Mouse (Mus musculus): ENCODE data around the gene Pdcd1lg2.
"Not testable (repeated sequence)": the region's sequence is repeated elsewhere in the genome, so short reads cannot be mapped to it uniquely, and the experiment has no call there.

The Pdcd1lg2 gene

DNA sequence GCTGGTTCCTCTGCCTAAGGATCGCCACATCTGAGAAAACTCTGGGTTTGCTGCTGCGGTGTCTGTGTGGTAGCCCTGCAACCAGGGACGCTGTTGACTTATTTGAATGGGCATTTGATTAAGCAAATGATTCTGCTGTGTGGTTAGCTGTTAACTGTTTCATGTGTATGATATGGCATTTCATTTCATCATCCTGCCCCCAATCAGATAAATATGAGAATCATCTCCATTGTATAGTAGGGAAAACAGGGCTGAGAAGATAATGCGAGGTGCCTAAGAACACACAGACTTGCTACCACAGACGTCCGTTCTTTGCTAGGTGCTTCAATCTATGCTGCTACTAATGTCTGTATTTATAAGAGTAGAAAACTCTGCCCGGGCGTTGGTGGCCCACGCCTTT is 26.3 kb upstream of the Pdcd1lg2 start:
- DNase-seq (ENCODE audit: low spot score) = no peak

DNA sequence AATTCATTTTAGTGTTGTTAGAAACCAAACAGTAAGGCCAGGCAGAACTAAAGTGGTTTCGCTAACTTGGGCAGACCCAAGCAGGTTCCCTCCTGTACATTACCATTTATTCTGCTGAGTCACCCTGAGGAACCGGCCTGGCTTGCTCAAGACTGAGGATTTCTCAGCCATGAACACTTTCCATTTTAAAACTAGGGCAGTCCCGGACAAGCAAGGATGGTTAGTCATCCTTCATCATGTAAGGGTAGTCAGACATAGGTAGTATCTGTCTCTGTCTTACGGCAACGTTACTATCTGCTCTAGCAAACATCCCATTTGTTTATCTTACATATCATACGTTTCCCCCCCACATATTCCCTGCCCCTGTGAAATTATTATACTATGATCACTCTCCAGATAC is 25.7 kb upstream of the Pdcd1lg2 start:
- no peak for DNase-seq (ENCODE audit: low spot score)

DNA sequence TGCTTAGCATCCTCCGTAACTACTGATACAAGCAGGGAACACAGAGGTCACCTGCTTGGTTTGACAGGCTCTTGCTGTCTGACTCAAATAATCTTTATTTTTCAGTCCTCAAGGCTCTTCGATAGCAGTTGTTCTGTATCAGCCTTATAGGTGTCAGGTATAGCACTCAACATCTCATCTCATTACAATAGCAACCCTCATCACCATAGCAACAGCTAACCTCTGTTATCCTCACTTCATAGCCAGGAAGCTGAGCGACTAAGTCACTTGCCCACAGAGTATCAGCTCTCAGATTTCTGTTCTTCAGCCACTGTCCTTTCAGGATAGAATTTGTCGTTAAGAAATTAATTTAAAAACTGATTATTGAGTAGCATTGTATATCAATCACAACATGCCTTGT is 24.9 kb upstream of the Pdcd1lg2 start:
- DNase-seq (ENCODE audit: low spot score) = no peak

DNA sequence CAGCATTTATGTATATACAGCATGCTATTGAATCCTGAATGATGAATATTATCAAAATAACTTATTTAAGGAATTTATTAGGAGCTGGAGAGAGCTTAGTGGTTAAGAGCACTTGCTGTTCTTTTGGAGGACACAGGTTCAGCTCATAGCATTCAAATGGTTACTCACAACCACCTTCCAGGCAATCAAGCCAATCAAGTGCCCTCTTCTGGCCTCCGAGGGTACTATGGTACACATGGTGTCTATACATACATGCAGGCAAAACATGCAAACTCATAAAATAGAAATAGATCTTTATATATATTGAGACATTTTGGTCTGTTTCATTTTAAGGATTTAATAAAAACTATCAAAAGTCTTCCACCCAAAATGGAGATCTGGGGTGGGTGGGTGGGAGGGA is 21.9 kb upstream of the Pdcd1lg2 start:
- no peak for DNase-seq (ENCODE audit: low spot score)

DNA sequence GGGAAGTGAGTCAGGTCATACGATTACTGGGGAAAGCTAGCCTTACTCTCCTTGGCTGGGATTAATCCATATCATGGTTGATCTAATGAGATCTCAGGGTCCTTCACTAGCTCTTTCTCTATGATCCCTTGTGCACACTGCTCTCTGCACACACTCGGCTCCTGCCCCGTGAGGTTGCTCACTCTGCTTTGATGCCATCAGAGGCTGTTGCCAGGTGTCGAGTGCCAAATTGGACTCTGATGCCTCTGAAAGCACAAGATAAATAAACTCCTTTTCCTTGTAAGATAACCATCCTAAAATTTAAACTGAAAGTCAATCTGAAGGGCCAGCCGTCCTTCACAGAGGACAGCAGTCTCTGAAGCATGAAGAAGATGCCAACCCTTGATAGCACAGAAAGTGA is 20.2 kb upstream of the Pdcd1lg2 start:
- no peak for DNase-seq (ENCODE audit: low spot score)

DNA sequence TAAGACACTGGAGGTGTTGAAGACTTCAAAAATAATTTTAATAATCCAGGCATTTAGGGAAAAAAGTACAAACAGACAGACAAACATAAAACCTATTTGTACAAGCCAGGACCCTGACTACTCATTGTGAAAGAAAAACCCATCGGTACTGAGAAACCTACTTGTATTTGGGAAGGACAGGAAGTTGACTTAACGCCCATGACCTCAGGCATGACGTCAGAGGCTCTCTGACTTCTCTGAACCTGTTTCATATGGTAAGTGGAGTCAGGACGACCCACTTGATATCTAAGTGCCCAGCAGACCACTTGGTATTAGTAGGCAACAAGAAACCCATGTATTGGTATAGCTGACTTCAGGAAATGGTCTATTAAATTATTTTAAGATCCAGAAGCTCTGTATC is 19.4 kb upstream of the Pdcd1lg2 start:
- no peak for DNase-seq (ENCODE audit: low spot score)

DNA sequence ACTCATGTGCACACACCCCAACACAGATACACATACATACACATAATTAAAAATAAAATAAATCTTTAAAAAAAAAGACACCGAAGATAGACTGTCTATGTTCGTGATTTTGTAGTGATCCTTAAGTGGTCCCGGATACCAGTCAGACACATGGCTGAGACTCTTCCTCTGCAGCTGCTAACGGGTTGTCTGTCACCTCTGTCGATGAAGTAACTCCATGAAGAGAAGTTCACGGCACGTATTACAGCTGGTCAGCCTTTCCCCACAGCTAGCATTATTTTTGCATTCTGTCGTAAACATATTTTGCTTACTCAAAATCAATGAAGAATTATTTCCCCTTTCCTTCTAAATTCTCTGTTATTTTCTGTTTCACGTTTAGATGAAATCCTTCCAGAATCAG is 17.4 kb upstream of the Pdcd1lg2 start:
- DNase-seq (ENCODE audit: low spot score) = no peak

DNA sequence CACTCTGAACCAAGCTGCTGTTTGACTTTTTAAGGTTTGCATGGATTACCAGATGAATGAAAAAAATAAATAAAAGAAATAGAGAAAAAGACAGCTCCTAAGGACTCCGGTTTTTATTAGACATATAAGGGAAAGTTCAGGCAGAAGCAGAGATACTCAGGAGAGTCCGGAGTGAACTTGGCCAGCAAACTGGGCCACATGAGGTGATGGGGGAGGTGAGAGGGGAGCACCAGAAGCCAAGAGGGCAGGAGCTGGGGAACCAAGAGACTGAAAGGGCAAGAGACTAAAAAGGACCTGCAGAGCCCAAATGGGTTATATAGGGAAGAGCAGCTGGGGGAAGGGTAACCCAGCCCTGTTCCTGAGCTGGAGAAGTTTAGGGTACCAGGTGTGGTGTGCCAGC is 16.0 kb upstream of the Pdcd1lg2 start:
- DNase-seq (ENCODE audit: low spot score) = no peak

DNA sequence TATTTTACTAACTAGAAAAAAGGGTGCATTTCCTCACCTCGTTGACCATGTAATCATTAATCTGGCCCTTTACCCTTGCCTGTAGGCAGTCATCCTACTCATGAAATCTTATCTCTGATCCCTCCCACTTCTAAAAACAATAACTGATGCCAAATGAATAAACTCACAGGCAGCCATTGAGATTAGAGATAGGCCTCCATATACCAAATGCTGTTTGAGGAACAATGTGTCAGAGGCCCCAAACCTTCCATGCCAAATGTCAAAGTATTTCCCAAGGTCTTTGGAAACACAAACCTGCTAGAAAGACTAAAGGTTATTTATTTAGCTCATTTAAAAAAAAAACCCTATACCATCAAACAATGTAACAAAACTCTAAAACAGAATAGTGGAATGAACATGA is 14.4 kb upstream of the Pdcd1lg2 start:
- no peak for DNase-seq (ENCODE audit: low spot score)

DNA sequence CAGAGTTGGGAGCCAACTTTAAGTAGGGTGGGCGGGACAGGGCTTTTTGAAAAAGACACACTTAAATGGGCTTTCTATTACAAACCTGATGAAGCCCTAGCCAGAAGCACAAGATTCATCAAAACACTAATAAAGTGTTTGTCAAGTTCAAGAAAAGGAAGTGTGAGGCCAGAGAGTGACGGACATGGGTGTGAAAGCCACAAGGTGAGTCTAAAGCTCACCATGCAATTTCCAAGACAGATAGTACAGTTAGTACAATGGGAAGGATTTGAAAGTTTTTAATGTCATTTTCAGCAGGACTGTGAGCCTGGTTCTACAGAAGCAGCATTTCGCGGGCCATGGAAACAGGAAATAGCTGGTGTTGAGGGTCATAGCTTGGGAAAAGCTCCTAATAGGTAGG is 10.9 kb upstream of the Pdcd1lg2 start:
- DNase-seq (ENCODE audit: low spot score) = no peak

DNA sequence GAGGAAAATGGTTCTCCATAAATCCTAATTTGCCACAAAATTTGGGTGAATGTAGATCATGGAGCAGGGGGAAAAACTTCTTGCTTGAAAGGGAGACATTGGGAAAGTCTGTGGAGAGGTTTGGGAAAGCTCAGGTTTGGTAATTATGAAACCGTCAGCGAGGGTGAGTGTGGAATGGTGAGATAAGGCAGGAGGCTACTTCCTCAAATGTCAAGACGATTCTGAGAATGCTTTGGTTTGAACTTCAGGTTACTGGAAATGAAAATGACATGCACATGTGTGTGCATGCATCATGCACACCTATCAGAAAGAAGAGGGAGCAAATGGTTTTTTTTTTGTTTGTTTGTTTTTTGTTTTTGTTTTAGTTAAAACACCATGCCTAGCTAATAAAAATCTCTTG is 10.3 kb upstream of the Pdcd1lg2 start:
- DNase-seq (ENCODE audit: low spot score) = no peak

DNA sequence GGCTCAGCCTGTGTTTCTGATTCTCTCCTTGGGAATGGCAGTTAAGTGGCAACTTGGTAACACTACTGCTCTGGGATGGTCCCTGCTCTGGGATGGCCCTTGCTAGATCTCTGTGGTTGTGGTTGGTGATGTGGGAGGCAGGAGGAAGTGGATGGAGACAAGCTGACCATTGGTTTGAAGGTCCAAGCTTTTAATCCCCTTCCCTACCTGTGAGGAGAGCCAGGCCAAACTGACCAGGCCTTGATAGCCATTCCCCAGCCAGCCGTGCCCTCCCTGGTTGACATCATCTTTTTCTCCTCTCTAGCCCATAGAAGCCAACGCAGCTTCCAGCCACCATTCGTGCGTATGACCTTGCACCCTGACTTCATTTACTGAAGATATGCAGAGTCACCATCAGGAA is 8.1 kb upstream of the Pdcd1lg2 start:
- no peak for DNase-seq (ENCODE audit: low spot score)

DNA sequence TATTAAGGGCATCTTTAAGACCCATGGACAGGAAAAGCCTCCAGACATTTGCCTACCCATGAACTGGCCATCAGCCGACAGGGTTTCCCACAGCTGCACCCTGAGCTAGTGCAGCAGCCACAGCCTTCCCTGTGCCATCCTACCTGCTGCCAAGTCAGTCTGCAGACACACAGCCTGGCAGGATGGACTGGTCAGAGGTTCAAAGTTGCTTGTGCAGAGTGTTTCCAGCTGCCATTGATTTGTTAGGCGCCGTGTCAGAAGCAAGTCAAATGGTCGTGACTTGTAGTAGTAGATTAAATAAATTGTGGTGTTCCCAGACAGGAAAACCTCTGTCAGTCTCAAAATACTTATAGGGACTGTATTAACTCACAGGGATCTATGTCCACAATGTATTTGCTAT is 7.5 kb upstream of the Pdcd1lg2 start:
- DNase-seq (ENCODE audit: low spot score) = no peak

DNA sequence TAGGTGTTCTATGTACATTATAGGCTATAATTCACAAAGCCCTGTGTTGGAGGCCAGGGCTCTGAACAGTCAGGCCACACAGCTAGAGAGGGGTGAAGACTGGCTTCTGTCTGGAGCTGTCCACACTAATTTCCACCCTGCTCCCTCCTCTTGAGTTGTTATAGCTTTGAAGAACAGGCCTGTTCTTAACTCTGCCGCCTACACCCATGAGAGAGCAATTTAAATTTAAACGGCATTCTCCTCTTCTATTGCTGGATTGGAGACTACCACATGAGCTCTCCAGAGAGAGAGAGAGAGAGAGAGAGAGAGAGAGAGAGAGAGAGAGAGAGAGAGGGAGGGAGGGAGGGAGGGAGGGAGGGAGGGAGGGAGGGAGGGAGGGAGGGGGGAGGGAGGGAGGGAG is 5.3 kb upstream of the Pdcd1lg2 start:
- no peak for DNase-seq (ENCODE audit: low spot score)

DNA sequence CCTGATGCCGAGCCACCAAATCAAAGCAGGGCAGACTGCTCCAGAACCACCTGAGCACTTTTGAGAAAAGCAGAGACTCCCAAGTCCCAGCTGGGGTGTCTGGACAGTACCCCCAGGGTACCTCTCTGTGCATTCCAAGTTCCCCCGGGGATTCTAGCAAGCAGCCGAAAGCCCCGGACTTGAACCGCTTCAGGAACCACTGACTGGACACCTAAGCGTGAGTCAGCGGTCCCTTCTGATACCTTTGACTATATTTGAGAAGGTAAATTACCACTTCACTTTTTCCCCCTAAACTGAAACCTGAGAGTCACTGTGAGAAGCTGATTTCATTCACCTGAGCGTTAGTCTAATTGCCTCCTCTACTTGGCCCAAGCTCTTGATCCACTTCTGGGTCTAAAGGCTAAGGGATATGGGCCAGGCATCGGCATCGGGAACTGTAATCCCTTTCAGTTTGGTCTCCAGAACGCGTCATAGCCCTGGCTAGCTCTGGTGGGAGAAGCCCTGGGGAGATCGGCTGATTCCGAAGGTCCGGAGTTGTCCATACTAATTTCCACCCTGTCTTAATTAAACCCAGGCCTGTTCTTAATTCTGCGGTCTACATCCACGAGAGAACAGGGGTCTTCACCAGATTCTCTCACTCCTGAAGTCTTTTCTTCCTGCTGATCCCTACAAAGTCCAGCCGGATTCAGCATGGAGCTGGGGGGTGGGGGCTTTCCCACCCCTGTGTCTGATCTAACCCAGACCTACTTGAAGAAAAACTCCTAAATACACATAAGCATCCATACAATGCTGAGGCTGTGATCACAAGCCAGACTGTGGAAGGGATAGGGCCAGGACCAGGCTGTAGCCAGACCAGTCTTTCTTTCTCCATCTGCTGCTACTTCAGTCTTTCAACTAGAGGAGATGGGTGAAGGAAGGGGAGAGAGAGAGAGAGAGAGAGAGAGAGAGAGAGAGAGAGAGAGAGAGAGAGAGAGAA is 4.4 kb upstream of the Pdcd1lg2 start:
- DNase-seq (ENCODE audit: low spot score) = no peak

DNA sequence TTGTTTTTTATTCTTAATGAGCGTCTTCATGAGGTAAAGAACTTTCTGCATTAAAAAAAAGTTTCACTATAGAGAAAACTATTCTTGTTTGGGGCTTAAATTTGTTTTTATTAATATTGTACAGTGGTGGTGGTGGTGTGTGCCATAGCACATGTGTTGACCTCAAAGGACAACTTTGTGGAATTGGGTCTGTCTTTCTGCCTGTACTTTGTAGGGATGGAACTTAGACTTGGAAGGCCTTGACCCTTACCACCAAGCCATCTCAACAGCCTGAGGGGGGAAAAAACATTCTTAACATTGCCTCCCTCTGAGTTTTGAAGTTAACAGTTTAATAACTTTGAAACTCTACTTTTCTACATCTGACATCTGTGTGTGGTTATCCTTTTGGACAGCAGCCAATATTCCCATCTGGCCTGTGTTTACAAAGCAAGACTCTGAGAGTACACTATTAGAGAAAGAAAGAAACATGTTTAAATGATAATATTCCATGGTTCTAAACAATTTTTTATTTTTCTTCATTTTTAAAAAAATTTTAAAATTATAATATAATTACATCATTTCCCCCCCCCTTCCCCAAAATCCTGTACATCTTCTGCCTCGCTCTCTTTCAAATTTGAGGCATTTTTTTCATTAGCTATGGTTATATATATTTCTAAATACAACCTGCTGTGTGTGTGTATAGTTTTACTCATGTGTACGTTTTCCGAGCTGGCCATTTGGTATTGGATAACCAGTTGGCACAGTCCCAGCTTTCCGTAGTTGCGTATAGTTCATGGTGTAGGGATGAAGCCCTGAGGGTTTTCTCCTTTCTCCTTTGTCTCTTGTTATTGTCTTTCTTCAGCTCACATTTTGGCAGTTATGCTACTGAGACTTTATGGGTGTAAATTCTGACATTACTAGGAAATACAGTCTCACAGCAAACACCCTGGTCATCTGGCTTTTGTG is 2.0 kb downstream of the Pdcd1lg2 start:
- no peak for DNase-seq (ENCODE audit: low spot score)

DNA sequence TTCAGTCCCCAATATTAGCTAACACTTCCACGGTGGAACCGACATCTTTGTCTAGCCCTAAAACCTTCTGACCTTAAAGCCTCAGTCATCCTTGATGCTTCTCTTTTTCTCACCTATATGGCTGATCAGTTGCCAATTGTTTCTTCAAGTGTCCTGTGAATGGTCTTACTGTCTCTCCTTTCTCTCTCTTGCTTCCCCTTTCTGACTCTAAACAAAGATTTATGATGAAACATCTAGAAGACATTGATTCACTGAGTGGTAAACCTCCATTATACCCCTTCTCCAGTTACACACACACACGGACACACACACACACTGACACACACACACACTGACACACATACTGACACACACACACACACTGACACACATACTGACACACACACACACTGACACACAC is 3.8 kb downstream of the Pdcd1lg2 start:
- no peak for DNase-seq (ENCODE audit: low spot score)

DNA sequence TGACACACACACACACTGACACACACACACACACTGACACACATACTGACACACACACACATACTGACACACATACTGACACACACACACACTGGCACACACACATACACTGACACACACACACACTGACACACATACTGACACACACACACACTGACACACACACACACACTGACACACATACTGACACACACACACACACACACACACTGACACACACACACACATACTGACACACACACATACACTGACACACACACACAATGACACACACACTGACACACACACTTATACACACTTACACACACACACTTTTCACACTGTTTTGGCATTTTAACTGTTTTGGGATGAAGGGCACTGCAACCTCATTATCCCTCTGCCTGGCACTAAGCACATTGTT is 4.2 kb downstream of the Pdcd1lg2 start:
- not testable (repeated sequence) for DNase-seq (ENCODE audit: low spot score)

DNA sequence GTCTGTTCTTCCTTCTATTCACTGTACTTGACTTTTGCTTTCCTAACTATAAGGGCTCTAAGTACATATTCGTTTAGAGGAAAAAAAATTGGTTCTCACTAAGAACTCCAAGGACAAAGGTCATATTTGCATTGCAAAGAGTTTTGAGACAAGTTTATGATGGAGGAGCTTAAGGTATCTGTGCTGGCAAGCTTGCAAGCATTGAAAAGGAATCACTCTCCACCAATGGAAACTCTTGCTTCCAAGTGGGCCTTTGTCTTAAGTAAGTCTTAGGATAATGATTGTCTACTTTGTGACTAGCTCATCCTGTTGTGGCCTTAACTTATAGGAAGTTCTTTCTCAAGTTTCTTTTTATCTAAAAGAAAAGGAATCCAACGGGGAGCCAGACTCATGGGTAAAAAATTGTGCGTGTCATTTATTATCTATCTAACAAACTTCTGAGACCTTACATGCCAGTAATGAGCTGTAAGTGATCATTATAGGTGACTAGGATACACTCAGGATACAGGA is 5.7 kb downstream of the Pdcd1lg2 start:
- no peak for DNase-seq (ENCODE audit: low spot score)

DNA sequence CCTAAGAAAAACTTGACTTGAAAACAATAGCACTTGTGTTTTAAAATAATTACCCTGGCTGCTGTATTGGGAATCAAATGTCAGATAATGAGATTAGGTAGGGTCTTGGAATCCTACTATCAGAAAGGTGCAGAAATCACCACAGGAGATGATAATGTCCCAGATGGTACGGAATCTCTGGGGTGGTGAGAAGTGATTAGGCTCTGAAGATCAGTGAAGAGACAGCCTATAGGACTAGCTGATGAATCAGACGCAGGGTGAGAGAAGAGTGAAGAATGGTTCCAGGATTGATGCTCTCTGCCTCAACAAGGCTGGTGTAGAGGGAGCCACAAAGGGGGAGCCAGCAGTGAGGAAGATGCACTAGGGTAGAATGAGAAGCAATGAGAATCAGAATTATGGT is 6.5 kb downstream of the Pdcd1lg2 start:
- no peak for DNase-seq (ENCODE audit: low spot score)

DNA sequence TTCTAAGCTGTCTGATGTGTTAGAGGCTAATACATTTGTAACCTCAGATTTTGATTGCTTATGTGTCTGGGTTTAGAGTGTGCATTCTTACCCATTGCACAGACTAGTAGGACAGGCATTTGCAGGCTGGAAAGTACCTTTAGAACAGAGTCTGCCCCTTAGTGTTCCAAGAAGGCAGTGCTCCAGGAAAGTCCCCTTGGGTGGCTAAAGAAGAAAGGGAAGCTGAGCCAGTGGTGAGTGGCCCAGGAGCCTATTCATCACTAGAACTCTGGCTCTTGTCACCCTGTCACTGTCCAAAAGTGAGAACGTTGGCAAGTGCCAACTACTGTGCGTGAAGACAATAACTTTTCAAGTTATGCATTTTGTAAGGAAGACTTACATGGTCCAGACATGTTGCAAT is 7.2 kb downstream of the Pdcd1lg2 start:
- DNase-seq (ENCODE audit: low spot score) = no peak

DNA sequence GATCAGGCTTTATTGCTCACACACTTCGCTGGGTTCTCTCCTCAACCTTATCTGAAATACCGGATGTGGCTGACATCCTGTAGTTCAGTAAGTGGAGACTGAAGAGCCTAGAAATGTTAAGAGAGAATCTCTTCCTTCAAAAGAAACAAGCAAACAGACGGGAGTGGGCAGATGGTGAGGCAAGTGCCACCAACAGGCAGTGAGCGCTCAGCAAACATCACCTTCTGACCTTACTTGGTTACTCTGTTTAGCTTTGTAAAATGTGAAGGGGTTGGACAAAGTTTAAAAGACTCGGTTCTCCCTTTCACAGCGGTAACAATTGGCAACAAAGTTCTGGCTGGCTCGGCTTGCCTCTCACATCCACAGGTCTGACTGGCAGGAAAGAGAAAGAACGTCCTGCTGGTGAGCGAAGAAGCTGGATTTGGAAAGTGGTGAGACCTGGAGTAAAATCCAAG is 8.0 kb downstream of the Pdcd1lg2 start:
- no peak for DNase-seq (ENCODE audit: low spot score)

DNA sequence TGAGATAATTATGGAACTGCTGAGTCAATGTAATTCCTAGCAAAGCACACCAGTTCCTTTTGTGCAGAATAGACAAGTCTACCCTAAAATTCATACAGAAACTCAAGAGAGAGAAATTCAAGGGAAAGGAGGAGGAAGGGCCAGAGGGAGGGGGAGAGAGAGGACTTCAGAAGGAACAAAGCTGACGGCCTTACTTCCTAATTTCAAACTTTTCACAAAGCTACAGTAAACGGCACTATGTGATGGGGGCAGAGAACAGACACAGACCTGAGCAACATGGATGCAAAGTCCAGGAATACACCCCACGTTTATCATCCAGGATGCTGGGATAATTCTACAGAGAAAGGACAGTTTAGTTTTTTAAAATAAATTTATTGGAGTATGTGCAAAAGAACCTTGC is 8.8 kb downstream of the Pdcd1lg2 start:
- no peak for DNase-seq (ENCODE audit: low spot score)

All from ovary, postnatal 36 days (tissue).